Mouse (Mus musculus): Measurements from ENCODE around the gene Hcrt. TPM values are rescaled to one million over a fixed set of nuclear protein-coding genes. Genes with fewer than 3 reads are reported as not detected.

Hcrt gene
- polyA plus RNA-seq, 1 experiment from 2014 or later, result not detected

- peaks cover 44% of the 10 kb centered on the region for H3K27me3 ChIP-seq
- H3K36me3 ChIP-seq, result no peaks in the 10 kb centered on the region
- H3K4me2 ChIP-seq (replicated peaks), result no peak overlapping the region
- no peak overlapping the region for H3K9ac ChIP-seq
- H3K4me3 ChIP-seq, result no peak overlapping the region
- no peak overlapping the region for H3K27ac ChIP-seq
- no peaks in the 10 kb centered on the region for H3K4me1 ChIP-seq
- no peak for ATAC-seq (ENCODE audit: low FRiP score, low read depth)
- WGBS, result 71% methylated on average over 10 of the region's 10 CpGs
- no peaks in the 10 kb centered on the region for H3K9me3 ChIP-seq
Observed at GRCm38 (mm10) chr11:100746546-100746945, 16.2 kb downstream of the Hcrt start.

GRCm38 (mm10) chr11:100745085-100745484 is 17.6 kb downstream of the Hcrt start:
- WGBS, result 14% methylated on average over 6 of the region's 6 CpGs
- H3K4me2 ChIP-seq (replicated peaks), result no peak overlapping the region
- no peak for ATAC-seq (ENCODE audit: low FRiP score, low read depth)

GRCm38 (mm10) chr11:100741348-100741747 is 21.4 kb downstream of the Hcrt start:
- H3K4me2 ChIP-seq (replicated peaks), result no peak overlapping the region
- no peak overlapping the region for H3K4me3 ChIP-seq
- peaks cover 14% of the 10 kb centered on the region for H3K4me1 ChIP-seq
- H3K36me3 ChIP-seq, result no peaks in the 10 kb centered on the region
- H3K27me3 ChIP-seq, result peaks cover 6% of the 10 kb centered on the region; the same call in 1 of the 2 replicates
- H3K27ac ChIP-seq, result no peak overlapping the region
- H3K9me3 ChIP-seq, result no peaks in the 10 kb centered on the region
- 78% methylated on average over 6 of the region's 6 CpGs for WGBS
- H3K9ac ChIP-seq, result no peak overlapping the region
- ATAC-seq (ENCODE audit: low FRiP score, low read depth), result no peak

More at GRCm38 (mm10) chr11:100745085-100745484, 17.6 kb downstream of the Hcrt start:
- H3K36me3 ChIP-seq, result no peaks in the 10 kb centered on the region
- no peaks in the 10 kb centered on the region for H3K9me3 ChIP-seq
- H3K4me1 ChIP-seq, result no peaks in the 10 kb centered on the region
- no peak overlapping the region for H3K9ac ChIP-seq
- no peak overlapping the region for H3K4me3 ChIP-seq
- peaks cover 42% of the 10 kb centered on the region for H3K27me3 ChIP-seq
- no peak overlapping the region for H3K27ac ChIP-seq

GRCm38 (mm10) chr11:100738749-100739148 is 24.0 kb downstream of the Hcrt start:
- Histone ChIP-seq H3K27ac (no peak overlapping the region), H3K4me1 (peaks cover 20% of the 10 kb centered on the region), H3K36me3 (0 out of 2 replicates have a peak, but pooled peaks cover 6% of the 10 kb centered on the region), H3K4me2 (replicated peaks) (peak overlapping the region; percentile 66), H3K4me3 (peak overlapping the region; percentile 90), H3K27me3 (peaks cover 5% of the 10 kb centered on the region; the same call in 1 of the 2 replicates), H3K9ac (peak overlapping the region; percentile 64), H3K9me3 (no peaks in the 10 kb centered on the region)
- no peak for ATAC-seq (ENCODE audit: low FRiP score, low read depth)
- 27% methylated on average over 5 of the region's 5 CpGs for WGBS

- Histone ChIP-seq H3K4me2 (replicated peaks) (peak within 1 kb of the TSS; percentile 89), H3K36me3 (peaks cover 8% of the 10 kb centered on the region), H3K4me1 (peaks cover 20% of the 10 kb centered on the region), H3K9me3 (no peaks in the 10 kb centered on the region), H3K9ac (peak within 1 kb of the TSS; percentile 91), H3K4me3 (peak within 1 kb of the TSS; percentile 90), H3K27me3 (peaks cover 5% of the 10 kb centered on the region; the same call in 1 of the 2 replicates), H3K27ac (peak within 1 kb of the TSS; percentile 44; the same call in 1 of the 2 replicates)
- WGBS, result under 1% methylated on average over 36 of the region's 39 CpGs
- peak; percentile 100 for ATAC-seq (ENCODE audit: low FRiP score, low read depth)
Observed at GRCm38 (mm10) chr11:100738066-100738604, 24.6 kb downstream of the Hcrt start, which contains the start of gene Rab5c. TSS of gene Rab5c (minus strand) at chr11:100738215.

GRCm38 (mm10) chr11:100737105-100737733 is 25.5 kb downstream of the Hcrt start:
- ATAC-seq (ENCODE audit: low FRiP score, low read depth), result no peak
- Histone ChIP-seq H3K4me2 (replicated peaks) (peak overlapping the region; percentile 89), H3K4me1 (peaks cover 20% of the 10 kb centered on the region), H3K9ac (peak overlapping the region; percentile 91), H3K36me3 (peaks cover 18% of the 10 kb centered on the region), H3K27ac (no peak overlapping the region), H3K27me3 (peaks cover 5% of the 10 kb centered on the region; the same call in 1 of the 2 replicates), H3K9me3 (no peaks in the 10 kb centered on the region), H3K4me3 (peak overlapping the region; percentile 90)
- 2% methylated on average over 13 of the region's 13 CpGs for WGBS

GRCm38 (mm10) chr11:100736746-100737080 is 26.0 kb downstream of the Hcrt start:
- Histone ChIP-seq H3K9me3 (no peaks in the 10 kb centered on the region), H3K4me3 (peak overlapping the region; percentile 90), H3K27ac (no peak overlapping the region), H3K36me3 (peaks cover 21% of the 10 kb centered on the region), H3K4me1 (peaks cover 20% of the 10 kb centered on the region), H3K9ac (peak overlapping the region; percentile 91), H3K27me3 (peaks cover 5% of the 10 kb centered on the region; the same call in 1 of the 2 replicates), H3K4me2 (replicated peaks) (peak overlapping the region; percentile 89)
- no peak for ATAC-seq (ENCODE audit: low FRiP score, low read depth)
- WGBS, result 77% methylated on average over 4 of the region's 4 CpGs

- ATAC-seq (ENCODE audit: low FRiP score, low read depth), result no peak
- Histone ChIP-seq H3K36me3 (peaks cover 21% of the 10 kb centered on the region), H3K27me3 (peaks cover 5% of the 10 kb centered on the region; the same call in 1 of the 2 replicates), H3K27ac (no peak overlapping the region; the same call in 1 of the 2 replicates), H3K4me2 (replicated peaks) (peak overlapping the region; percentile 89), H3K4me1 (peaks cover 20% of the 10 kb centered on the region), H3K9me3 (no peaks in the 10 kb centered on the region), H3K9ac (peak overlapping the region; percentile 91), H3K4me3 (0 out of 2 replicates have a peak overlapping the region, but pooled peaks have one; percentile 1)
- WGBS, result 71% methylated on average over 14 of the region's 14 CpGs
Observed at GRCm38 (mm10) chr11:100735954-100736745, 26.6 kb downstream of the Hcrt start.

GRCm38 (mm10) chr11:100735134-100735865 is 27.4 kb downstream of the Hcrt start:
- no peak for ATAC-seq (ENCODE audit: low FRiP score, low read depth)
- Histone ChIP-seq H3K36me3 (peaks cover 21% of the 10 kb centered on the region), H3K4me1 (peaks cover 24% of the 10 kb centered on the region), H3K27ac (no peak overlapping the region; the same call in 1 of the 2 replicates), H3K4me2 (replicated peaks) (peak overlapping the region; percentile 89; the same call in 1 of the 2 replicates), H3K27me3 (peaks cover 2% of the 10 kb centered on the region; the same call in 1 of the 2 replicates), H3K9ac (peak overlapping the region; percentile 91; the same call in 1 of the 2 replicates), H3K4me3 (0 out of 2 replicates have a peak overlapping the region, but pooled peaks have one; percentile 1), H3K9me3 (no peaks in the 10 kb centered on the region)
- 88% methylated on average over 9 of the region's 9 CpGs for WGBS

GRCm38 (mm10) chr11:100730477-100731205 is 32.1 kb downstream of the Hcrt start:
- 82% methylated on average over 6 of the region's 6 CpGs for WGBS
- ATAC-seq (ENCODE audit: low FRiP score, low read depth), result no peak
- no peak overlapping the region for H3K9ac ChIP-seq
- no peaks in the 10 kb centered on the region for H3K9me3 ChIP-seq
- H3K4me1 ChIP-seq, result 0 out of 2 replicates have a peak, but pooled peaks cover 3% of the 10 kb centered on the region
- H3K4me2 ChIP-seq (replicated peaks), result no peak overlapping the region
- H3K36me3 ChIP-seq, result peaks cover 27% of the 10 kb centered on the region
- no peak overlapping the region for H3K27ac ChIP-seq
- H3K4me3 ChIP-seq, result no peak overlapping the region
- H3K27me3 ChIP-seq, result no peaks in the 10 kb centered on the region

GRCm38 (mm10) chr11:100729976-100730375 is 32.8 kb downstream of the Hcrt start:
- 90% methylated on average over 4 of the region's 4 CpGs for WGBS
- Histone ChIP-seq H3K4me2 (replicated peaks) (no peak overlapping the region), H3K4me1 (peaks cover 8% of the 10 kb centered on the region), H3K27me3 (no peaks in the 10 kb centered on the region), H3K36me3 (peaks cover 27% of the 10 kb centered on the region), H3K27ac (no peak overlapping the region), H3K9me3 (no peaks in the 10 kb centered on the region), H3K9ac (no peak overlapping the region), H3K4me3 (no peak overlapping the region)
- ATAC-seq (ENCODE audit: low FRiP score, low read depth), result no peak
